Mouse (Mus musculus) bone marrow macrophage, adult 2 months (primary cell): ENCODE data around the gene Cfd.

Experiments used
- CTCF ChIP-seq: IDR thresholded peaks from 2 replicates; pipeline ENCODE4 v1.5.1; 2012; ENCODE audit warnings: low read depth, mild to moderate bottlenecking, low read length, moderate library complexity
- POLR2A ChIP-seq: IDR thresholded peaks from 2 replicates; pipeline ENCODE4 v1.6.1; 2012; ENCODE audit warnings: mild to moderate bottlenecking, low read depth, low read length, borderline replicate concordance

- TF ChIP-seq CTCF (no peak), POLR2A (no peak)
These were observed 30.9 kb downstream of the Cfd start for GRCm38 (mm10) chr10:79921572-79921971.
